Mouse (Mus musculus) brain, embryonic 18.5 days (tissue): Measurements from ENCODE around the gene Cxadr.

Experiments
- DNase-seq: peaks from one replicate; pipeline ENCODE4 v3.0.0-alpha.2; 2012; ENCODE audit warnings: low read depth, low spot score

The Cxadr gene

DNA sequence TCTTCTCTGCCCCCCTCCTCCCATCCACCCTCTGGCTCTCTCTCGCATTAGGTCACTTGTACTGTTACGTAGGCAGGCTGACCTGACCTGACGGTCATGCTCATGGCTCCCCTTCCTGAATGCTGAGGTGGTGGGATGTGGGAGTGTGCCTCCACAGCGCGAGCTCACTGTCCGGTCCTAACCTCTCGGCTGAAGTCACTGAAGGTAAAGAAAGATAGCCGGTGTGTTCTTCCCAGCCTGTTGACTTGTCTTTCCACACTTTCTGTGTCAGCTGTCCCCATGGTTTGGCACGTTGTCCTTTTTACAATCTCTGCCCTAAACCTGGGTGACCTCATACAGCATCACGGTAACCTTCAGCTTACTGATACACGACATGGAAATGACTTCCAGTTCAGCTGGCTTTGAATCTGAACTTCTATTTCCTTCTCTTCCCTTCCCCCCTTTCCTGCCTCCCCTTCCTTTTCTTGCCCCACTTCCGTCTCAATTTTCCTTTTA is 4.4 kb downstream of the Cxadr start:
- no peak for DNase-seq

DNA sequence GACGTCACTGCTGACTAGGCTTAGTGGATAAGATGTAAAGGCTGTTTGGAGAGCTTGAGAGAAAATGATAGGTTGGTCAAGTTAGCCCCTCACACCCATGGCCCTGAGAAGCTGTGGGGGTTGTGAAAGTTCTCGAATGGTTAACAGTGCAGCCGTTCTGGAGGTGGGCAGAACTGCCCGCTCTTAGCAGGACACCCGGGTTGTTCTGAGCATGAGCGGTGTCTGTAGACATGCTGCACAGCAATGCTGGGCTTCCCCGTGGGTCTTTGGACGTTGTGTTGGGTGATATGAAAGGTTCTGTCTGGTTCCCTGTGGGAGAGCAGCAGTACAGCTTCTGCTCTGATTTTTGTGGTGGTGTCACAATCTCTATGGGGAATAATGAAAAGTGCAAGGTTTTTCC is 5.3 kb downstream of the Cxadr start:
- no peak for DNase-seq

DNA sequence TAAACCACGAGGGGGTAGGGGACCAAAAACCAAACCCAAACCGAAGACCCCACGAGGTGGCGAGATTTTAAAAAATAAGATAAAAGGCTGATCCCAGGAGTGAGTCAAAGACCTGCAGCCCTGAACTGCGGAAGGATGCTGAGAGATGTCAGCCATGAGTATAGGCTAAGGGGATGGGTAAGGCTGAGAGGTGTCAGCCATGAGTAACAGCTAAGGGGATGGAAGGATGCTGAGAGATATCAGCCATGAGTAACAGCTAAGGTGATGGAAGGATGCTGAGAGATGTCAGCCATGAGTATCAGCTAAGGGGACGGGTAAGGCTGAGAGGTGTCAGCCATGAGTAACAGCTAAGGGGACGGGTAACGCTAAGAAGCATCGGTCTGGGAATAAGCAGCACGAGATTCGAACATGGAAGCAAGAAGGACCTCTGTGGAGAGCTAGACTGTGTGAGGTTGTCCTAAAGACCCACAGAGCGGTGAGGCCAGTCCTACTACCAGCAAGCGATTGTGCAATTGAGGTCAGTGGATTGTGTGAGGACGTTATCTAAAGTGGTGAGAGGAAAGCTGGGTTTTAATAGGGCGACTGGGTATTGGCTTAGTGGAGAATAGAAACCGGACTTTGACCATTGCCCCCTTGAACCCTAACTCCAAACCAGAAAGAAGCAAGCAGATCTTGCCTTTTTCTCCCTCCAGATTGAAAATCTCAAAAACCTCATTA is 6.3 kb downstream of the Cxadr start:
- DNase-seq: no peak

DNA sequence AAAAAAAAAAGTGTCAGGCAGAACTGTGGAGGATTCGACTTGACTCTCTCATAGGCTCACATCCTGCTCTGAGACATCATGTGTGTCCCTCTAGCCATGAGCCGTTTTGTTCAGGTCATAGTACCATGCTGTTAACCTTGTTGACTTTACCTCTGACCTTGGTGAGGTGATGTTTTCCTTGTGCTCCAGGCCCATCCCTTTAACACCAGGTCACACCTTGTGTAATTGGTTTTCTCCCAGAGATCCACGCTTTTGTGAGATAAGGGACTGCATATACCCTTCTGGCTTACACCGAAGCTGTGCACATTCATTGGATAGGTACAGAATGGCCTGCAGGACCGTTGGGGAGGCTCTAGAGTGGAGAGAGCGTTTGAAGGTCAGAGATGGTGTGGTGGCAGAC is 8.0 kb downstream of the Cxadr start:
- no peak for DNase-seq

DNA sequence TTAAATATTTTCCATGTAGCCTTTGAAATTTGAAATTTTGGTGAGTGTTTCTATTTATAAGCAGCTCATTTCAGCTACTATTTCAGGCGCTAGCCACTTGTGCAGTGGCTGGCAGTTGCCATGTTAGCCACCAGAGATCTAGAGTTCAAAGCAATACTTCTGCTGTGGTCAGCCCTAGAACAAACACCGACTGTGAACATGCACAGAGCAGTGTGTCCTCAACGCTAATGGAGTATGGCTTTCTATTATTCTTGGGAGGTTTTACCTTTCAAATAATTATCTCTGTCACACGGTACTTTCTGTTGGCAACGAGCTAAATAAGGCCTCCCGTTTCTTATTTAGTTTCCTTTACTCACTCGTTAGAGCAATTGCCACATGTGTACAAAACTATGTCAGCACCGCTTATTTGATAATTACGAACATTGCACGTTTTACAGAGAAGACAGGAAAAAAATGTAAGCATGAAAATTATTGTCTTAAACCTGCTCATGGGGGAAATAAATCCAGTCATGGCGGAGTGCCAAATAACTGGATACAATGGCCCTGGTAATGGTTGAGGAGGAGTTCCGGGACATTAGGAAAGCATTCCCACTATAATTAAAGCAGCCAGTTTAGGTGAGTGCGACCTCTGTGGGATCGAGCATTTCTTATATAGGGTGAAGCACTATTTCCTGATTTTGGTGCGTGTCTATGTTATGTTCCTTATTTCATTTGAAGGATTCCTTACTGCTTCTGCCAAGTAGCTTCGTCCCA is 12.0 kb downstream of the Cxadr start:
- DNase-seq: no peak

DNA sequence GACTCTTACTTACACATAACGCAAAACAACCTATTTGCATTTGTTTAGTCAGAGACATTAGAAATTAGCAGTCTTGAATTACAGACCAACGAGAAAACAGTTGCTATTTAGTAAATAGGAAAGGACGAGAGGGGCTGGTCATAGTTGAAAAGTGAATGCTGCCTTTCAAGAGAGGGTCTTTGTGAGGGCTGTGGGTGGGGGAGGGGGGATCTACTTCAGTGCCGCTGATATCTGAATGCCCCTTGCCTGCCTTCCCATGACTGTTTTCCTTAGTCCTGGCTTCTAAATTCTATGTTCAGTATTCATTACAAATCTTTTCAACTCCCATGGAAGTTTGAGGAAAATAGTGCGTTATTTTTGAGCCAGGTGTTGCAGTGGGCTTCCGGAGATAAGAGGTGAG is 12.7 kb downstream of the Cxadr start:
- no peak for DNase-seq

DNA sequence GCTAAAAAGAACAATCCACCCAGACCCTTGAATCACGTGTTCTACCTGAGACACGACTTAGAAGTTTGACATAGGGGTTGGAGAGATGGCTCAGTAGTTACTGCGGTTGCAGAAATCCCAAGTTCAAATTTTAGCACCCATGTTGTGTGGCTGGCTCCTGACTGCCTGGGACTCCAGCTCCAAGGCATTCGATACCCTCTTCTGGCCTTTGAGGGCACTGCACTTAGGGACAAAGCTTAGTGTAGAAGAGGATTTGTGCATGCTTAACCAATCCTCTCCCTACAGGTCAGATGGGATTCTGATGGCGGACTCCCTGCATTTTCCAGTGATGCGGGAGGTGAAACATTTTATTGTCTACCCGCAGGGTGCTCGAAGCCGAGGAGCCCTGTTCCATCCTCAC is 15.6 kb downstream of the Cxadr start:
- DNase-seq: no peak

DNA sequence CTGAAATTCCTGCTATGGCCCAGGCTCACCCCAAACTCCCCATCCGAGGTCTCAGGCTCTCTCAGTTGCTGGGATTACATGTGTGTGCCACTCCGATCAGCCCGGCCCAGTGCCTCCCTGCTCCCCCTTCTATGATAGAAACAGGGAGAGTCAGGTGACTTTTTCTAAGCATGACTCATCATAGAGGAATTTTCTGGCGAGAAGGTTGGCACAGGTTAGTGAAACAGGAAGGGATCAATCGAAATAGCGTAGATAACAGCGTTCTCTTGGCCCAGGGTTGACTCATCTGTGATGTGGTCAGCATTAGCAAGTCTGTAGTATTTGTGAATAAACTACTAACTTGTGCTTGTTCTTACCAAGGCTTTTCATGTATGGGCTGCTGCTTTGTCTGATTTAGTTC is 16.7 kb downstream of the Cxadr start:
- no peak for DNase-seq

DNA sequence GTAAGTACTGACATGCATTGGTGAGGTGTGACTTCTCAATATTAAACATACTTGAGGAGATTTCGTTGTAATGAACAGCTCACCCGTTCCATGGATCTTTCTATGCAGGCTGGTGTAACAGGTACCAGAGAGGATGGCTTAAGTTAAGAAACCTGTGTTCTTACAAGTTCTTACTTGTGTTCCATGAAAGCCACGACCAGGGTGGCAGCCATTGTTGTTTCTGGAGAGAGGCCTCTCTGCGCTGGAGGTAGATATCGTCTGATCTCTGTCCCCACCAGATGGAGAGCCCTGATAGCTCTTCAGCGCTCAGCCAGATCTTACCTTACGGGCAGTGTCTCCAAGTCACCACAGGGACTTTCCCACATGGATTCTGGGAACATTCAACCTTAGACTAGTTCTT is 18.4 kb downstream of the Cxadr start:
- DNase-seq: no peak

DNA sequence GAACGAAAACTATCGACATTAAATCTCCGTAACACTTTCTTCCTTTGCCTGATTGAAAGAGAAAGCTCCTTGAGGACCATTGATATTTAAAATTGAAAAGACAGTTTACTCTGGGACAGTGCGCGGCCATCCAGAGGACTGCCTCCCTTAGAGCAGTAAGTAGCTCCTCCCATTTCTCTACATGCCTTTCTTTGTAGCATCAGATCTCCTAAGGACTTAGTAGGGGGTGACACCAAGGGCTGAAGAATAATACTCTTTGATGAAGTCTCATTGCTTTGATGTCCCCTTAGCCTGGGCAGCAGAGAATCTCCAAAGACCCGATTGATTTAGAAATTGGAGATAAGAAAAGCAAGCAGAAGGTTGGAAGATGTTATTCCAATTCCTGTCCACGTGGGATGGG is 20.3 kb downstream of the Cxadr start:
- DNase-seq: no peak

DNA sequence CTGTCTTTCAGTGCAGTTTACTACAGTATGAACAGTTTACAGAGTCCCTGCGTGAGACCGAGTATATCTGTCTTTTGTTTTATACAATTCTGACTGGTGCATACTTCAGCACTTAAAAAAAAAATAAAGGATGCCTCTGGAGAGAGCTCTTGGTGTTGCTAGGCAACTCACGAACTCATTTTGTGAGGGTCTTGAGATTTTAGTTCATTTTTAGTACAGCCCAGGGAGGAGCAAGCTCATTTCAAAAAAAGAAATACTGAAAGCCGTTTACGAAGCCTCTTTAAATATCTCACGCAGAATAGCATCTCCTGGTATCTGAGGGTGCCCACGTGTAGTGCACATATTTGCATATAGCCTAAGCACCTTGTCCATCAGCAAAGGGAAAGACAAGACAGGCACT is 20.9 kb downstream of the Cxadr start:
- DNase-seq: no peak

DNA sequence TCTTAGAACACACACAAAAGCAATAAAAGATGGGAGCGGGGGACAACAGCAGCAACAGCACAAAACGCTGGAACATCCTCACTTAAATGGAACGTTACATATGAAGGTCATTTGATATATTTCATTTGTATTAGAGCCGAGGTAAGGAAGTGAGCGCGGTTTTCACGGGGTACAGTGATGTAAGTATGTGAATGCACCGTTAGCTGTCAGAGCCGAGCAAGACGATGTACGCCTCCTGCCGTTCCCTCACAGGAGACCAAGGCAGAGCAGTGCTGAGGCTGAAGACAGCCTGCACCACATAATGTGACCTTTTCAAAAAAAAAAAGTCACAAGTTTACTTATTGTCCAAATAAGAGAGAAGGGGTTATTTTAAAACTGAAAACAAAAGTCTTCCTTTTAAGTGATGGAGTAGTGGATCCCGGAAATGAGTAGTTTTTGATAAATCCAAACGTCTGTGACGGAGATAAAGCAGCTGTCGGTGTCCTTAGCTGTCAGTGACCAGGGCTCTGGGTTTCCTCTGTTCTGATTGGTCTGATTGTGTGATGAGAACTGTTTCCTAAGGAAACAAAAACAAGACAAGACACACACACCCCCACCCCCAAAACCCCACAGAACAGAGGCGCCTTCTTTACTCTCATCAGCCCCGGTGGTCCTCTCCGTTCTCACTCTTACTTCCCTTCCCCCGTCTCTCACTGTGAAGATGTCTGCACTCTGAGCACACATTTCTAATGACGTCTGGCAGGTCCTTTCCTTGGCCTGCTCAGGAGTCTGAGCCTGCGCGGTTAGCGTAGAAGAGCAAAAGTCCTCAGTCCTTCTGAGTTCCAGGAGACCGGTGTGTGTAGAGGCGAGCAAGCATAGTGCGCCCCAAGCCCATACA is 24.9 kb downstream of the Cxadr start:
- no peak for DNase-seq

DNA sequence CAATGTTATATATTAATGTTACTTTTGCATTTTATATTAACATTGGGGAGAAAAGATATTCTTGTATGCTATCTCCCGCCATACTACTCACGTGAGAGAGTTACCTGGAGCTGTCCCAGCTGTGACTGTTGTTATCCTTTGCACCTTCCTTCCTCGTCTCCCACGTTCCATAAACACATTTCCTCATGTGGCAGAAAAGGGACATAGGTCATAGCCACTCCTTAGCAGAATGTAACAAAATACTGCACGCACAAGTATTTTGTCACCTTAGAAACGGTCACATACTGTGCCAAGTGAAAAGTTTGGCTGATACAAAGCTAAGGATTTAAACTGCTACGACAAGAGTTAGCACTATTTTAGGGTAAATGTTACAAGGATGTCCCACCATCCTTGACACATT is 26.3 kb downstream of the Cxadr start:
- DNase-seq: no peak

DNA sequence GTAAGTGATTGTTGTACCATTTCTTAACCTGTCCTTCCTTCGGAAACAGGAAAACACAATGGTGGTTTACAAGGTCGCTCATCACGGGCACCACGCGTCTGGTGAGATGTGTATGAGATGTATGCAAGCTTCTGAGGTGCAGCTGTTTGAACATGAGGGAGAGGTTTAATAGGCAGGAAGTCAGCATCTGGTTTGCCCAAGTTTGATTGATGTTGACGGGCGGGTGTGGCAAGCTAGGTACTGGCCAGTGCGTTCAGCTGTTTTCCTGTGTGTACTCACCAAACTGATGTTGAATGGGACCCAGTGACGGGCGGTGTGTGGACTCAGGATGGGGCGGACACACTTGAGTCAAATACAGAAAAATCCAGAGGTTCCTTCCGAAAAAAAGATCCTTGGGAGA is 26.7 kb downstream of the Cxadr start:
- DNase-seq: no peak

DNA sequence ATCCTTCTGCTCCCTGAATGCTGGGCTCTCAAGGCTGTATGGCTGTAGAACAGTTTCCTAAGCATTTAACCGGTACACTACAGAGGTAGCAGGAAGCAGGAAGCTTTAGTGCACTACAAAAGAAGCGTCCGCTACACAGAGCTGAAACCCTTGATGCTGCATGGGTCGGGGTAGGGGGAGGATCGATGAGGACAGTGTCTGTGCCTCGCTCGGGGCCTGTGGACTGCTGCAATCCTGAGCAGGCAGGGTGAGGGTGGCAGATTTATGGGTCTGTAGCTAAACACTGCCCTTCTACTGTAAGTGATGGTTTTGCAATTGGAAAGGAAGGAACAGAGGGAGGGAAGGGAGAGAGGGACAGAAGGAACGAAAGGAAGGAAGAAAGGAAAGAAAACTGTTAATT is 35.9 kb downstream of the Cxadr start:
- DNase-seq: no peak

DNA sequence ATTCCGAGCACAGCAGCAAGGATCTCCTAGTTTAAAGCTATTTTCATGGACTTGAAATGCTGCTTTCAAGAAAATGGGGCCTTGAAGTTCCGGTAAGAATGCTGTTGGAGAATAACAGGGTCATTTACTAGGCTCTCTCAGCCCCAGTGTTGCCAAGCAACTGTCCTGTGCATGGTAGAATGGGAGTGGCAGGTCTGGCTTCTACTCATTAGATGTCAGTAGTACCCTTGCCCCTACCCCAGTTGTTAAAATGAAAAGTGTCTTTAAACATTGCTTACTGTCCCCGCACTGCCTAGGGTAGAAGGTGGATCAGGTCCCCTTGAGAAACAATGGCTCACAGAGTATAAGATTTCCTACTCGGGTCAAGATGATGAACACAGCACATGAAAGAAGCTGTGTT is 40.1 kb downstream of the Cxadr start:
- DNase-seq: no peak

DNA sequence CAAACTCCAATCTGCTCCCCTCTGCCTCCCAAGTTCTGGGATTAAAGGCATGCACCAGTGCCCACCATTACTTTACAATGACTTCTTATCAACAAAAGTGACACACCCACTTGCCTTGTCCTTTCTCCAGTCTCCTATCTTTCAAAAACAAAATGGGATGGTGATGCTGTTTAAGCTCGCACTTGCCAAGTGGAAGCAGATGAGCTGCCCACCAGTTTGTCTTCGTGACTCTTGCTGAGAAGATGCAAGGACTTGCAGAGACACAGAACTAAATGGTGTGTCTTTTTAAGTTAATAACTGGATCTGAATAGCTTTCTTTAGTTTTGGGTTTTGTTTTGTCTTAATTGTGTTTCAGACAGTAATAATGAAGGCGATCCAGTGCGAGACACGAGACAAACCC is 41.5 kb downstream of the Cxadr start:
- DNase-seq: no peak

DNA sequence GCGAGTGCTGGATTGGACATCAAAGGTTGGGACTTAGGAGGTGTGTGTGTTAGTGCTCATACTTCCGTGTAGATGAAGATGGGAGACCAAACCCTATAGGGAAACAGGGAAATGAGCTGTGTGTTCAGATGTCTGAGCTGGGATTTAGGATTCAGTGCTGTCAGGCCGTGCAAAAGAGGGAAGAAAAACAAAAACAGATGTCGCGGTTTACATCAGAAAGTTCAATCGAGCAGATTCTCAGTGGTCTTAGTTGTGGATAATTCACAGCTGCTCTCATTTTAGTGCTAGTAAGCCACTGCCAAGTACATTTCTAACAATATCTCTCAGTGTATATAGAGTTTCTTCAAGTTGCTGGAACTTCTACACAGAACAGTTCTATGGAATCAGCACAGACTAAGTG is 42.5 kb downstream of the Cxadr start:
- DNase-seq: no peak

DNA sequence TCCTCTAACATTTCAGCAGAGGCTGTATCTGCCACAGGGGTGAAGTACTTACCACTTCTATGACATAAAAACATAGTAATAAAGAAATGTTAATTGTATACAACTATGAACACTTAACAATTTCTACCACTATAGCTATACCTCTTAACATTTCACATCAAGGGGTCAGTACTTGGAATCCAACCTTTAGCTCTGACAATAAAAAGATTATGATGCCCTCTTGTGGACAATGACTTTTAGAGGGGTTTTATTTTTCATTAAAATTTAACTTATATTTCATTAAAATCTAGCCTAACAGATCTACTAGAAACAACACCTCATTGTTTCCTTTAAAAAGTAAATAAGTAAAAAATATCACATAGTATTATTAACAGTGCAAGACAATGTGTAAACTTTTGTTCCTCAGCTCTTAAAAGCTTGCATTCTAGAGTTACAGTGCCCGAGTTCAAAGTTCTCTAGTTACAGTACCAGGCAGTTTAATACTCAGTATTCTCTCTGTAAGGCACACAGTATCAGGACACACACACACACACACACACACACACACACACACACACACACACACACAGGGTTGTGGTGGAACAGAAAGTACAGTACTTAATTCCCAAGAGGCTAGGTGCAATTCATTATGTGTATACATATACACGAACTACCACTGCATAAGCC is 45.5 kb downstream of the Cxadr start:
- DNase-seq: no peak

DNA sequence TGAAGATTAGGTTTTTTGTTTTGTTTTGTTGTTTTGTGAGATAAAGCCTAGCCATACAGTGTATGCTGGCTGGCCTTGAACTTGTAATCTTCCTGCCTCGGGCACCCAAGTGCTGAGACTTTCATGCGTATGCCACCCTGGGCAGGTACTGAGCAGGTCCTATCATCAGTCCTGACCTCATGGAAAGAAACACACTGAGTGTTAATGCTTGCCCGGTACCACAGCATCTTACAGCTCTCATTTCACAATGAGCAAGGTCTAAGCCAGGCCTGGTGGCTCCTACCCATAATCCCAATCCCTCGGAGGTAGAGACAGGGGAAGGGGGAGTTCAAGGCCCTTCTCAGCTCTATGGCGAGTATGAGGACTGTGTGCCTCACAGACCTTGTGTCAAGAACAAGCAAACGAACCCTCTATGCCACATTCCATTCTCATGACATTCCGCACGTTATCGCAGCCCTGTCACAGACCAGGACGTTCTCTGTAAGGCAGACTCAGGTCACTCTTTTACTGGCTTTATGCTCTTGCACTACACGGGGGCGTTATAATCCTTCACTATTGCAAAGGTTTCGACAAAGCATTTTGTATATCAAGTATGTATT is 46.1 kb downstream of the Cxadr start:
- no peak for DNase-seq

DNA sequence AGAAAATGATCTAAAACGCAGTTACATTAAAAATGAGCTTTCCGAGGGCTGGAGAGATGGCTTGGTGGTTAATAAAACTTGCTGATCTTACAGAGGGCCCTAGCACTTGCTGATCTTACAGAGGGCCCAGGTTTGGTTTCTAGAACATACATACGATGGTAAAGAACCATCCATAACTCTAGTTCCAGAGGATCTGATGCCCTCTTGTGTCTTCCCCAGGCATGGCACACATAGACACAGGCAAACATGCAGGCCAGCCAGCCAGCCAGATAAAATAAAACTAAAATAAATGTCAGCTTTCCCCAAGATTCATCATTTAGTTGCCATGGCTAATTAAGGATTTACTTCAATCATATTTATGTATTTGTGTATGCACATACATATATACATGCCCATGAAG is 56.5 kb downstream of the Cxadr start:
- DNase-seq: no peak
